7 mouse cellular contexts compared by ENCODE assay signal in the genomic region with DNA sequence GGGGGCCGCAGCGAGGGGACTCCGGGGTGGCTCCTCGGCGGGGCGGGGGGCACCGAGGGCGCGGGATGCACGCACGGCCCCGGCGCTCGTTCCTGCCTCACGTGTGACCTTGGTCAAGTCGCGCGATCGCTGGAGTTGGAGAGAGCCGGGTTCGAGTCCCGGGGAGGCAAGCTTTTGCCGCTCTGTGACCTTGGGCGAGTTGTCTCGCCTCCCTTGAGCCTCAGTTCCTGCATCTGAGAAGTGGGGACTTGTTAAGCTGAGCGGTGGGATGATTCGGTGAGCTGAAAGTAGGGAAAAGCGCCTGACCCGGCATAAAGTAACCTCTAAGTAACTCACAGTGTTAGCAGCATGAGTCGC. TPM values are rescaled to one million over a fixed set of nuclear protein-coding genes. Genes with fewer than 3 reads are reported as not detected.
DNase-seq lines count a peak whose midpoint lies in the region; ATAC-seq and TF ChIP-seq lines count a peak whose summit lies in the region.

No protein-coding gene starts in this region.

- H3K79me3 ChIP-seq in C2C12 (ENCODE audit: low read depth), result peaks cover 49% of the 10 kb centered on the region

- H3K79me2 ChIP-seq in C2C12 (ENCODE audit: control insufficient read depth, insufficient read depth), result peaks cover 61% of the 10 kb centered on the region
- H3K79me2 ChIP-seq in myocyte (ENCODE audit: control insufficient read depth, insufficient read depth), result peaks cover 51% of the 10 kb centered on the region

- peaks cover 0 to 19% of the 10 kb centered on the region in 2 experiments; a peak in 3 of 4 replicates for H3K4me1 ChIP-seq in ES-E14 (ENCODE audit: control insufficient read depth in 2 of 2, insufficient read depth in 2 of 2, low read length in 2 of 2, poor library complexity in 1 of 2)
- H3K4me1 ChIP-seq in heart, embryonic 14.5 days (ENCODE audit: control insufficient read depth in 2 of 2, insufficient read depth in 2 of 2, low read length in 2 of 2), result peaks cover 8 to 36% of the 10 kb centered on the region in 2 experiments
- peaks cover 23% of the 10 kb centered on the region for H3K4me1 ChIP-seq in limb, embryonic 12.5 days (replicated peaks)

- no peak for TF ChIP-seq POLR2A in myocyte (IDR thresholded peaks at IDR 0.05; ENCODE audit: insufficient read length, low read depth)

- H3K4me3 ChIP-seq in C2C12 (ENCODE audit: insufficient read depth, poor library complexity, severe bottlenecking), result peak overlapping the region; percentile 80
- H3K4me3 ChIP-seq in ES-E14 (ENCODE audit: insufficient read depth in 1 of 2, low read depth in 1 of 2, low read length in 2 of 2, poor library complexity in 1 of 2, severe bottlenecking in 1 of 2), result peak overlapping the region; percentile 82 to 89
- H3K4me3 ChIP-seq in heart, embryonic 14.5 days (ENCODE audit: control insufficient read depth in 1 of 2, insufficient read depth in 1 of 2, low read depth in 1 of 2, low read length in 2 of 2), result peak overlapping the region; percentile 73 to 80
- peak overlapping the region; percentile 85 for H3K4me3 ChIP-seq in limb, embryonic 12.5 days (replicated peaks)
- H3K4me3 ChIP-seq in myocyte, result peak overlapping the region; percentile 63

- H3K9ac ChIP-seq in ES-E14 (ENCODE audit: insufficient read depth, low read depth, low read length, poor library complexity, severe bottlenecking), result peak overlapping the region; percentile 88
- peak overlapping the region; percentile 92 for H3K9ac ChIP-seq in heart, embryonic 14.5 days (ENCODE audit: low read length)
- peak overlapping the region; percentile 90 for H3K9ac ChIP-seq in limb, embryonic 12.5 days (replicated peaks)

- WGBS in heart, embryonic 14.5 days, result 2% methylated on average over 26 of the region's 30 CpGs
- whole genome bisulfite sequencing in limb, embryonic 12.5 days, result 3% methylated on average over 29 of the region's 30 CpGs

- H3K4me2 ChIP-seq in heart, embryonic 14.5 days (ENCODE audit: low read length), result peak overlapping the region; percentile 83
- H3K4me2 ChIP-seq in limb, embryonic 12.5 days, result peak overlapping the region; percentile 79
- peak overlapping the region; percentile 89 for H3K4me2 ChIP-seq in myocyte (ENCODE audit: low read depth)

- H3ac ChIP-seq in C2C12 (ENCODE audit: control insufficient read depth, insufficient read length, low read depth) (peak overlapping the region; percentile 62), myocyte (ENCODE audit: control insufficient read depth, insufficient read length) (peak overlapping the region; percentile 72)

- H3K36me3 ChIP-seq in C2C12 (ENCODE audit: control insufficient read depth, insufficient read depth), result peaks cover 6% of the 10 kb centered on the region
- peaks cover 5% of the 10 kb centered on the region; the same call in 1 of the 2 replicates for H3K36me3 ChIP-seq in ES-E14 (ENCODE audit: control insufficient read depth, insufficient read depth, low read length, poor library complexity, severe bottlenecking)
- H3K36me3 ChIP-seq in heart, embryonic 14.5 days (ENCODE audit: control insufficient read depth, insufficient read depth, low read length), result peaks cover under 1% of the 10 kb centered on the region; the same call in 1 of the 2 replicates
- peaks cover 7% of the 10 kb centered on the region for H3K36me3 ChIP-seq in limb, embryonic 12.5 days
- no peaks in the 10 kb centered on the region for H3K36me3 ChIP-seq in myocyte (ENCODE audit: control insufficient read depth, insufficient read depth)

- ATAC-seq in heart, embryonic 14.5 days (ENCODE audit: insufficient number of reproducible peaks, insufficient read depth, low FRiP score, low read depth), result no peak
- no peak for ATAC-seq in limb, embryonic 12.5 days (ENCODE audit: insufficient number of reproducible peaks, insufficient read depth, low FRiP score, low TSS enrichment, low read depth)

- no peaks in the 10 kb centered on the region for H3K9me3 ChIP-seq in ES-E14 (ENCODE audit: control insufficient read depth, insufficient read depth, low read depth, low read length)
- H3K9me3 ChIP-seq in heart, embryonic 14.5 days (ENCODE audit: control insufficient read depth, low read length), result no peaks in the 10 kb centered on the region
- H3K9me3 ChIP-seq in limb, embryonic 12.5 days, result no peaks in the 10 kb centered on the region

- H3K27ac ChIP-seq in ES-E14 (ENCODE audit: insufficient read depth, low read depth, low read length, poor library complexity, severe bottlenecking), result peak overlapping the region; percentile 67
- H3K27ac ChIP-seq in heart, embryonic 14.5 days (replicated peaks in 1 of 2; ENCODE audit: control insufficient read depth in 1 of 2, insufficient read depth in 1 of 2, low read depth in 2 of 2, low read length in 2 of 2), result peak overlapping the region in 1 of 2 experiments; percentile 94; a peak in 3 of 4 replicates
- H3K27ac ChIP-seq in limb, embryonic 12.5 days, result peak overlapping the region; percentile 83

- in situ Hi-C loops in ES-E14 (cut with MboI; ENCODE audit: low sequenced_read_pairs in 2 of 2, unreplicated experiment in 2 of 2), result no loop called here

- DNase-seq in ES-E14 (ENCODE audit: low read depth, low spot score), result peak; percentile 29
- peak; percentile 59 for DNase-seq in cerebellum, adult 9-11 months
- peak; percentile 43 to 65 for DNase-seq in thymus, postnatal 36 days

- no peak for TF ChIP-seq CTCF in C2C12 (IDR thresholded peaks at IDR 0.05; ENCODE audit: control insufficient read depth, insufficient read depth, insufficient read length)

- H3K27me3 ChIP-seq in C2C12 (ENCODE audit: control insufficient read depth, insufficient read depth, insufficient read length) (no peaks in the 10 kb centered on the region), myocyte (ENCODE audit: control insufficient read depth, insufficient read depth, insufficient read length) (no peaks in the 10 kb centered on the region)
- H3K27me3 ChIP-seq in heart, embryonic 14.5 days (ENCODE audit: control insufficient read depth, insufficient read depth, low read length), result no peaks in the 10 kb centered on the region
- no peaks in the 10 kb centered on the region for H3K27me3 ChIP-seq in limb, embryonic 12.5 days

TF ChIP-seq in C2C12, 6 proteins besides CTCF, POLR2A, EP300 and RAD21:
- no peak for TF ChIP-seq MYOD1 (IDR thresholded peaks at IDR 0.05; ENCODE audit: control insufficient read depth, insufficient read length, low read depth)
- no peak for TF ChIP-seq FOSL1 (IDR thresholded peaks at IDR 0.05; ENCODE audit: insufficient read depth, low read length, poor library complexity, severe bottlenecking)
- no peak for TF ChIP-seq CEBPB (IDR thresholded peaks at IDR 0.05; ENCODE audit: low read depth)
- no peak for TF ChIP-seq USF1 (IDR thresholded peaks at IDR 0.05; ENCODE audit: low read depth)
- no peak for TF ChIP-seq MYOG (IDR thresholded peaks at IDR 0.05; ENCODE audit: control insufficient read depth, extremely low read depth, insufficient read length)

TF ChIP-seq in ES-E14, 5 proteins besides CTCF, POLR2A, EP300 and RAD21:
- TF ChIP-seq CHD2 (IDR thresholded peaks at IDR 0.05; ENCODE audit: low read depth, low read length), result peak; percentile 75
- TF ChIP-seq HCFC1 (IDR thresholded peaks at IDR 0.05; ENCODE audit: borderline replicate concordance, insufficient read depth, low read length), result no peak

TF ChIP-seq in myocyte, 11 proteins besides CTCF, POLR2A, EP300 and RAD21:
- no peak for TF ChIP-seq POLR2AphosphoS2 (IDR thresholded peaks at IDR 0.05; ENCODE audit: insufficient read length, low read depth)
- no peak for TF ChIP-seq REST (IDR thresholded peaks at IDR 0.05; ENCODE audit: insufficient read depth, insufficient read length)
- no peak for TF ChIP-seq MYOG (IDR thresholded peaks at IDR 0.05; ENCODE audit: control insufficient read depth in 1 of 3, insufficient read depth in 1 of 3, insufficient read length in 2 of 3, low read depth in 2 of 3)
- TF ChIP-seq E2F4 (IDR thresholded peaks at IDR 0.05; ENCODE audit: insufficient read depth), result no peak

RNA-seq across cellular contexts. Expression of a gene that starts 0.6 kb away (rescaled TPM):
- polyA plus RNA-seq in C2C12 (2012; fragmentation: generic; extraction: Trizol), result 52.0 TPM
- 44.7 and 58.7 TPM in 2 replicates for total RNA-seq in ES-E14 (2012; rRNA removed)
- 19.2 and 20.1 TPM in 2 replicates for polyA plus RNA-seq in heart, embryonic 14.5 days (2014; fragmentation: Nextera tagmentation; extraction: Ambion mirVana)
- 14.5 and 17.7 TPM in 2 replicates for polyA plus RNA-seq in limb, embryonic 12.5 days (2016; fragmentation: Nextera tagmentation; extraction: Ambion mirVana)
- 44.8 TPM for polyA plus RNA-seq in myocyte (2012; fragmentation: generic; extraction: Trizol)
